Mouse (Mus musculus) small intestine, adult 2 months (tissue): Measurements from ENCODE around the gene Usp38. TPM values are rescaled to one million over a fixed set of nuclear protein-coding genes. Genes with fewer than 3 reads are reported as not detected.

Experiments used
- H3K27ac ChIP-seq: fragments of 200-500 bp; 2 replicates; pipeline ENCODE4 v1.5.1; 2012; ENCODE audit warnings: low read depth, low read length, control low read depth, inconsistent platforms; ENCODE audit not compliant: insufficient read depth
- H3K27me3 ChIP-seq: fragments of 200-500 bp; 2 replicates; pipeline ENCODE4 v1.6.1; 2012; ENCODE audit warnings: mild to moderate bottlenecking, moderate library complexity, low read length, inconsistent platforms; ENCODE audit not compliant: control insufficient read depth, insufficient read depth
- H3K36me3 ChIP-seq: fragments of 200-500 bp; 2 replicates; pipeline ENCODE4 v1.6.1; 2012; ENCODE audit warnings: mild to moderate bottlenecking, low read length, control low read depth, inconsistent platforms; ENCODE audit not compliant: control insufficient read depth, insufficient read depth
- H3K4me1 ChIP-seq: fragments of 200-500 bp; 2 replicates; pipeline ENCODE4 v1.6.1; 2012; ENCODE audit warnings: low read length, inconsistent platforms, mixed read lengths; ENCODE audit not compliant: control insufficient read depth, insufficient read depth, insufficient read length
- H3K4me3 ChIP-seq: fragments of 200-500 bp; 2 replicates; pipeline ENCODE4 v1.5.1; 2012; ENCODE audit warnings: low read depth, mild to moderate bottlenecking, control low read depth, inconsistent platforms, low read length, moderate library complexity
- CTCF ChIP-seq: fragments of 200-500 bp; IDR thresholded peaks from 2 replicates; pipeline ENCODE4 v1.5.1; 2012; ENCODE audit warnings: low read depth, mild to moderate bottlenecking, control low read depth, inconsistent platforms, low read length, moderate library complexity, mixed read lengths; ENCODE audit not compliant: insufficient replicate concordance, insufficient read length; ENCODE audit errors: extremely low read depth
- POLR2A ChIP-seq: fragments of 200-500 bp; IDR thresholded peaks from 2 replicates; pipeline ENCODE4 v1.6.1; 2012; ENCODE audit warnings: low read depth, mild to moderate bottlenecking, control low read depth, inconsistent platforms, low read length, moderate library complexity
- WGBS: fragments of 180-500 bp; shearing (Covaris S2); methylation state at CpG from one replicate; pipeline ENCODE4 v1.1.7; 2018; 5-methylcytosine and 5-hydroxymethylcytosine counted together
- polyA plus RNA-seq: library from polyadenylated mRNA; depleted of rRNA; stranded (reverse); fragments of >200 nt; gene quantifications from 2 replicates; pipeline ENCODE4 v1.2.3, GENCODE M21; 2012

Gene Usp38
- polyA plus RNA-seq, 1 experiment = 7.0 TPM

GRCm38 (mm10) chr8:81012699-81013098 is 2.0 kb downstream of the Usp38 start:
- Histone ChIP-seq H3K4me1 (no peaks in the 10 kb centered on the region), H3K27ac (no peak overlapping the region), H3K36me3 (peaks cover 9% of the 10 kb centered on the region), H3K27me3 (no peaks in the 10 kb centered on the region), H3K4me3 (no peak overlapping the region)
- 35% methylated on average over 2 of the region's 2 CpGs for WGBS
- TF ChIP-seq CTCF = no peak
- TF ChIP-seq POLR2A = no peak

DNA sequence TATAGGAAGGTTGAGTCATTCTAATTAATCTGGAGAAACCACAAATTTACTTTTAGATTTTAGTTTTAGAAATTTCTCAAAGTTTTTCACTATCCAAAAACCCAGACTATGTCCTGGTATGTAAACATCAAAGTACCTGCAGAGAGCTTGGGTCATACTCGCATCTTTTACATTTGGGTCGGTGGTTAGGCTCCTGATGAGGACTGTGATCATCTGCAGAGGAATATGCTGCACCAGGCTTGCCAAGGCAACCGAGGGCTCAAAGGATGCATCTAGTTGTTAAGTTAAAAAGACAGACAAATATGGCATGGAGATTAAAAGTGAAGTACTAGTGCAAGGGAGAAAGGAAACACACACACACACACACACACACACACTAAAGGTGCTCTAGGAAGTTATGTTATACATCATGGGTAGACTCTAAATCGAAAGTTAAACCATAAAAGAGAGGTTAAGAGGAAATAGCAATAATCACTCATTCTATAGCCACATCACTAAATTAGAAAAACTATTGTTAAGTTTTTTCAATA is 2.6 kb downstream of the Usp38 start:
- 31% methylated on average over 4 of the region's 4 CpGs for WGBS
- Histone ChIP-seq H3K27ac (0 out of 2 replicates have a peak overlapping the region, but pooled peaks have one; percentile 23), H3K4me3 (peak overlapping the region; percentile 41; the same call in 1 of the 2 replicates), H3K27me3 (no peaks in the 10 kb centered on the region), H3K36me3 (peaks cover 9% of the 10 kb centered on the region), H3K4me1 (no peaks in the 10 kb centered on the region)
- no peak for TF ChIP-seq CTCF
- no peak for TF ChIP-seq POLR2A

- TF ChIP-seq POLR2A = no peak
- TF ChIP-seq CTCF = no peak
- H3K27ac ChIP-seq = no peak overlapping the region
- H3K4me3 ChIP-seq = no peak overlapping the region
- peaks cover 15% of the 10 kb centered on the region for H3K36me3 ChIP-seq
- 69% methylated on average over 5 of the region's 5 CpGs for WGBS
- H3K27me3 ChIP-seq = no peaks in the 10 kb centered on the region
- H3K4me1 ChIP-seq = no peaks in the 10 kb centered on the region
Observed at GRCm38 (mm10) chr8:81010386-81010785, 4.3 kb downstream of the Usp38 start.

DNA sequence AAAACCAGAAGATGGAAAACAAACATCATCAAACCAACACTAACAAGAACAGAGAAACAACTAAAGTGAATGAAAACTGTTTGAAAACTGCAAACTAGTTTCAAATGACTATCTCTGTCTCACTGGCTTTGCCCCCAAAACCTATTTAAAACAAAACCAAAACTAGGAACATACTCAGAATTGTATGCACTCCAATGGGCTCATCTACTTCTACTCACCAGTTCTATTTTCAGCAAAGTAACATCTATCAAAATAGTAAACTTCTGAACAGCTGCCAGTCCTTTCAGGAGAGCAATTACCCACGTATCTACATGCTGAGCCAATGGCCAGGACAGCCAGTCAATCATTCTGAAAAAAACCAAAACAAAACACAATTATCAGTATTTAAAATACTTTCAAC is 9.6 kb downstream of the Usp38 start:
- Histone ChIP-seq H3K27me3 (no peaks in the 10 kb centered on the region), H3K4me1 (no peaks in the 10 kb centered on the region), H3K4me3 (no peak overlapping the region), H3K27ac (no peak overlapping the region), H3K36me3 (peaks cover 46% of the 10 kb centered on the region)
- TF ChIP-seq POLR2A (no peak), CTCF (no peak)
- 64% methylated on average over 1 of the region's 1 CpGs for WGBS

DNA sequence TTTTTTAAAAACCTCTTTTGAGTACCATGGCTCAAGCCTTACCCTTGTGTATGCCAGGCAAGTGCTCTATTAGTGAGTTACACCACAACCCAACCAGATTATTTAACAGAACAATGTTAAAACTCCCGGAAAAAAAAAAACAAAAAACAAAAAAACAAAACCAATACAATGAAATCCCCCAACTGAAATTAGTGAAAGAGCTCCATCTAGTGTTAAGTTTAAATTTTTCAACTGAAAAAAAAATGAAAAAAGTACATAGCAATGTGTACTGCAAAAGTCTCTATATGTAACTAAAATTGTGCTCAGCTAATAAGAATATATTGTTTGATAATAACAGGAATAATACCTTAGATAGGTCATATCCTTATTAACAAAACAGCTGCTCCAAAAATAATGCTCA is 18.1 kb downstream of the Usp38 start:
- Histone ChIP-seq H3K4me3 (no peak overlapping the region), H3K36me3 (peaks cover 65% of the 10 kb centered on the region)
- TF ChIP-seq CTCF (no peak), POLR2A (no peak)

GRCm38 (mm10) chr8:80991937-80992336 is 22.8 kb downstream of the Usp38 start:
- Histone ChIP-seq H3K36me3 (peaks cover 64% of the 10 kb centered on the region), H3K4me1 (no peaks in the 10 kb centered on the region), H3K27me3 (no peaks in the 10 kb centered on the region), H3K27ac (no peak overlapping the region), H3K4me3 (no peak overlapping the region)
- 60% methylated on average over 3 of the region's 3 CpGs for WGBS
- TF ChIP-seq CTCF = no peak
- TF ChIP-seq POLR2A = no peak

More for the DNA sequence above, 18.1 kb downstream of the Usp38 start:
- H3K27ac ChIP-seq = no peak overlapping the region
- no peaks in the 10 kb centered on the region for H3K27me3 ChIP-seq
- WGBS = 8% methylated on average over 1 of the region's 1 CpGs
- H3K4me1 ChIP-seq = no peaks in the 10 kb centered on the region

DNA sequence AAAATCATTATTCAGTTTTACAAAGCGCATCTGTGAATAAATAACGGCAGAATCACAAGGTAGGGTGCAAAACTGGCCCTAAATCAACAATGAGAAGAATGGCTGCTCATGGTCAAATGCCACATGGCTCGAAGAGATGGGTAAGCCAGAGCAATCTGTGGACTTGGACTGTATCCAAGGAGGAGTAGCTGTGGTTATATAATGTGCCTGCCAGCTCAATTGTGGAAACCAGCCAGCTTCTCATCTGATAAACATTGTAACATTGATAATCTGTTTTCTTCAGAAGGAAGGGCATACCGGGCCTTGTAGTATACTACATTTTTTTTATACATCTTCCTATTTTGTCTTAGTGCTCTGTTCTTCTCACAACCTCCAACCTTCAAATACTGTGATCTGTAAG is 31.9 kb downstream of the Usp38 start:
- Histone ChIP-seq H3K4me3 (no peak overlapping the region), H3K27ac (no peak overlapping the region), H3K36me3 (peaks cover 52% of the 10 kb centered on the region), H3K4me1 (0 out of 2 replicates have a peak, but pooled peaks cover 2% of the 10 kb centered on the region), H3K27me3 (no peaks in the 10 kb centered on the region)
- 28% methylated on average over 4 of the region's 4 CpGs for WGBS
- TF ChIP-seq CTCF = no peak
- TF ChIP-seq POLR2A = no peak
